Mouse (Mus musculus) intestine, postnatal 0 days (tissue): ENCODE measurements around the gene Kalrn. TPM values are rescaled to one million over a fixed set of nuclear protein-coding genes. Genes with fewer than 3 reads are reported as not detected.

ENCODE experiments used
- ATAC-seq: fragments of 200-750 bp; cut with Nextera tagmentation; 2 replicates; pipeline ENCODE4 v1.8.0; 2017; ENCODE audit warnings: mild to moderate bottlenecking, moderate TSS enrichment, moderate library complexity
- H3K27ac ChIP-seq: fragments of 300-500 bp; sonication (generic); 2 replicates; pipeline ENCODE4 v1.5.1; 2014; ENCODE audit warnings: mild to moderate bottlenecking, low read depth, low read length, moderate library complexity
- H3K27me3 ChIP-seq: fragments of 300-500 bp; sonication (generic); replicated peaks from 2 replicates; pipeline ENCODE4 v1.6.1; 2014; ENCODE audit warnings: low read length, mixed read lengths; ENCODE audit not compliant: control insufficient read depth, insufficient read depth
- H3K36me3 ChIP-seq: fragments of 300-500 bp; sonication (generic); 2 replicates; pipeline ENCODE4 v1.6.1; 2014; ENCODE audit warnings: mild to moderate bottlenecking, moderate library complexity; ENCODE audit not compliant: control insufficient read depth, insufficient read depth
- H3K4me1 ChIP-seq: fragments of 300-500 bp; sonication (generic); replicated peaks from 2 replicates; pipeline ENCODE4 v1.6.1; 2014; ENCODE audit warnings: antibody characterized with exemption, low read length, mixed read lengths; ENCODE audit not compliant: control insufficient read depth, insufficient read depth
- H3K4me2 ChIP-seq: fragments of 300-500 bp; sonication (generic); replicated peaks from 2 replicates; pipeline ENCODE4 v1.6.1; 2014; ENCODE audit warnings: low read depth, mild to moderate bottlenecking, moderate library complexity
- H3K4me3 ChIP-seq: fragments of 300-500 bp; sonication (generic); 2 replicates; pipeline ENCODE4 v1.5.1; 2014; ENCODE audit warnings: low read depth, low read length
- H3K9ac ChIP-seq: fragments of 300-500 bp; sonication (generic); 2 replicates; pipeline ENCODE4 v1.6.1; 2014; ENCODE audit warnings: mild to moderate bottlenecking, low read depth, low read length
- H3K9me3 ChIP-seq: fragments of 300-500 bp; sonication (generic); 2 replicates; pipeline ENCODE4 v1.6.1; 2016; ENCODE audit warnings: mixed run types; ENCODE audit not compliant: control insufficient read depth
- CTCF ChIP-seq: sonication (generic); IDR thresholded peaks from 2 replicates; pipeline ENCODE4 v1.5.1; 2016; ENCODE audit warnings: low read depth, mild to moderate bottlenecking, control low read depth, antibody characterized with exemption, moderate library complexity
- WGBS: fragments of 180-500 bp; shearing (Covaris S2); extraction: QIAGEN DNeasy Blood & Tissue Kit; methylation state at CpG from one replicate; pipeline ENCODE4 v1.1.7; 2014; 5-methylcytosine and 5-hydroxymethylcytosine counted together
- polyA plus RNA-seq: library from polyadenylated mRNA; unstranded; fragments of >200 nt; fragmentation: Nextera tagmentation; extraction: Ambion mirVana; gene quantifications from 2 replicates; pipeline ENCODE4 v1.2.1, GENCODE M21; 2015

The Kalrn gene
- polyA plus RNA-seq, 1 experiment from 2014 or later = 7.5 TPM

GRCm38 (mm10) chr16:34343161-34343560 is 230.2 kb downstream of the Kalrn start:
- H3K9ac ChIP-seq = no peak overlapping the region
- ATAC-seq = no peak
- no peaks in the 10 kb centered on the region for H3K27me3 ChIP-seq
- H3K4me1 ChIP-seq = 0 out of 2 replicates have a peak, but pooled peaks cover 3% of the 10 kb centered on the region
- no peaks in the 10 kb centered on the region for H3K36me3 ChIP-seq
- WGBS = 90% methylated on average over 4 of the region's 4 CpGs
- no peak for TF ChIP-seq CTCF
- no peak overlapping the region for H3K4me3 ChIP-seq
- H3K27ac ChIP-seq = no peak overlapping the region
- no peaks in the 10 kb centered on the region for H3K9me3 ChIP-seq
- H3K4me2 ChIP-seq = no peak overlapping the region

DNA sequence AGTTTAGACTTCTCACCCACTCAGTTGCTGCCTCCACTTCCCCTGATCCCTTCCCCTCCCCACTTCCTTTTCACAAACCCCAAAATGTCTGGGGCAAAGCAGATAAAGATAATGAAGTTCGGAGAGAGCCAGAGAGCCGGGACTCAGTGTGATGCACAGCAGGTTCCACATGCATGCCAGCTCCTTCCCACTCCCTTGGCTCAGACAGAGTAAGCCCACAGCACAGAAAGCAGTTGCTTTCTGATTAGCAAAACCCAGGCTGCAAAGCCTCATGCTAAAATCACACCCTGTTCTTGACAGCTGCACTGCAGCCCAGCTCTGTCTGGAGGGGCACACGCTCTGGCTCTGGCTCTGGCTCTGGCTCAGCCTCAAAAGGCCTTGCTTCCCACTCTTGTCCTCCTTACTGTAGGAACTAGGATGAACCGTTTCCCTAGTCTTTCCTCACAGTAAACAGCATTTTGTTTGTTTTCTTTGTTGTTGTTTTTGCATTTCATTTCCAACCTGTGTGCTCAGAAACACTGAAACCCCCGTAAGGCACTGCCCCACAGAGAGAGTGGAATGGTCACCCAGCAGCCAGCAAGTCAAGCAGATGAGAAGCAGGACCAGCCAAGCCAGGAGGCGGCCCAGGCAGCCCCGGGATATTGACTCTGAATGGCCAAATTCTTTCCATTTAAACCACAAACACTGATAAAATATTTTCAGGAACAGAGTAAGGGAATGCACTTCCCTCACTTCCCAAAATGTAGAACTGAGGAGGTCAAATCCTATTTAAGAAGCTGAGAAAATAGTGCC is 230.8 kb downstream of the Kalrn start:
- ATAC-seq = no peak
- 63% methylated on average over 7 of the region's 7 CpGs for WGBS
- Histone ChIP-seq H3K36me3 (no peaks in the 10 kb centered on the region), H3K4me2 (no peak overlapping the region), H3K9me3 (no peaks in the 10 kb centered on the region), H3K9ac (no peak overlapping the region), H3K4me1 (0 out of 2 replicates have a peak, but pooled peaks cover 3% of the 10 kb centered on the region), H3K4me3 (no peak overlapping the region), H3K27me3 (no peaks in the 10 kb centered on the region), H3K27ac (no peak overlapping the region)
- no peak for TF ChIP-seq CTCF

DNA sequence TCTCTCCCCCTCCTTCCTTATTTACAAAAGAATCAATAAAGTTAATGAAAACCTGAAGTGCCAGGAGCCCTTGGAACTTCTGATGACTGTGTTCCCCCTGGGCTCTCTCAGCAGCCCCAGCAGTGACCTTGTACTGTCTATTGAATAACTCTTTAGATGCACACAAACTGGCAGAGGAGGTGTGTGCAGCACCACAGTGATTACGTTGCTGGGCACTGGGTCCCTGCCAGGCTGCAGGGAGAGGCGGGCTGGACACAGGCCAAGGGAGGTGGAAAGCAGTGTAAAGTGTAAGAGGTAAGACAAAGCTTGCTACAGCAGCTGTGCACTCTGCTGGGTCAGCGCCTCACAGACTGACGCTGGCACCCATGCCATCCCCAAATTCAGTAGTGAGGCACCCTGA is 238.4 kb downstream of the Kalrn start:
- H3K27ac ChIP-seq = no peak overlapping the region
- no peak for TF ChIP-seq CTCF
- H3K9ac ChIP-seq = no peak overlapping the region
- no peaks in the 10 kb centered on the region for H3K4me1 ChIP-seq
- H3K4me2 ChIP-seq = no peak overlapping the region
- no peaks in the 10 kb centered on the region for H3K9me3 ChIP-seq
- no peaks in the 10 kb centered on the region for H3K27me3 ChIP-seq
- no peaks in the 10 kb centered on the region for H3K36me3 ChIP-seq
- ATAC-seq = no peak
- H3K4me3 ChIP-seq = no peak overlapping the region
- 41% methylated on average over 4 of the region's 4 CpGs for WGBS

DNA sequence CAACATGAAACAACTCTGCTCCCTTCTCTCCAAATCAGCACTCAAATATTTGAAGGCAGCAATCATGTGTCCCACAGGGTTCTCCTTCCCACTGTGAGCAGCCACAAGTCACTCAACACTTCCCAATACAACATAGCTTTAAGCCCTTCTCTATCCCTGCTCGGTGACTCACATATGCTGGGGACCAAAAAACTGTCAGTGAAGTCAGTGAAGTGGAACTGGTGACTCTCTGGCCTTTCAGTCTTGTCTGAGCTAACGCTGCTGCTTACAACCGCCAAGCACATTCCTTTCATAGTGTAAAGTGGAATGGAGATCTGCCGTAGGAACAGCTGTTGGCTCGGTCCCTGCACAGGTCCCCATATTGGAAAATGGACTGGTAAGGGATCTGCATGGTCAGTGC is 241.7 kb downstream of the Kalrn start:
- no peak for TF ChIP-seq CTCF
- ATAC-seq = no peak
- H3K9me3 ChIP-seq = no peaks in the 10 kb centered on the region

GRCm38 (mm10) chr16:34329876-34330275 is 243.5 kb downstream of the Kalrn start:
- Histone ChIP-seq H3K9ac (no peak overlapping the region), H3K4me1 (no peaks in the 10 kb centered on the region), H3K27ac (no peak overlapping the region), H3K36me3 (no peaks in the 10 kb centered on the region), H3K9me3 (no peaks in the 10 kb centered on the region), H3K27me3 (no peaks in the 10 kb centered on the region), H3K4me2 (no peak overlapping the region), H3K4me3 (no peak overlapping the region)
- no peak for ATAC-seq
- TF ChIP-seq CTCF = no peak
- 63% methylated on average over 9 of the region's 9 CpGs for WGBS

More for the DNA sequence above, 241.7 kb downstream of the Kalrn start:
- Histone ChIP-seq H3K4me1 (no peaks in the 10 kb centered on the region), H3K27ac (no peak overlapping the region), H3K4me3 (no peak overlapping the region), H3K27me3 (no peaks in the 10 kb centered on the region), H3K36me3 (no peaks in the 10 kb centered on the region), H3K4me2 (no peak overlapping the region), H3K9ac (no peak overlapping the region)
- 64% methylated on average over 5 of the region's 5 CpGs for WGBS

DNA sequence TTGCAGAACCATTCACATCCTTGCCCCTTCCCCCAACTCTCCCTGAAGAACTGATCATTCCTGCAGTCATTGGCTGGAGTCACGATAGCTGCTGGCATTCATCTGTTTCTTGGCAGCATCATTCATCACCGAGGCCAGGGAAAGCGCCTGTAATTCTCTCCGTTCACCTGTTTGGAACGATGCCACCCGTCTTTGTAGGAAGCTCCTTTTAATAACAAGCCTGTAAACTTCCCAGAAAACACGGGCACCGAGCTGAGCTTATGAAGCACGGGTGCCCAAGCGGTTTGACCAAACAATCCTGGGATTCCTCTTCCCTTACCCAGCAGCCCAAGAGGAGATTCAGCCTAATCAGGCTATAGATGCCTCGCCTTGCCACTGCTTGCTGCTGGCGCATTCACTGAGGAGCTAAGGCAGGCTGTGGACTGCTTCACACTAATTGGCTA is 243.9 kb downstream of the Kalrn start:
- WGBS = 50% methylated on average over 12 of the region's 12 CpGs
- no peak for TF ChIP-seq CTCF
- no peaks in the 10 kb centered on the region for H3K4me1 ChIP-seq
- ATAC-seq = no peak
- H3K27ac ChIP-seq = no peak overlapping the region
- H3K27me3 ChIP-seq = no peaks in the 10 kb centered on the region
- no peak overlapping the region for H3K4me3 ChIP-seq
- H3K4me2 ChIP-seq = no peak overlapping the region
- H3K9ac ChIP-seq = no peak overlapping the region
- H3K9me3 ChIP-seq = no peaks in the 10 kb centered on the region
- no peaks in the 10 kb centered on the region for H3K36me3 ChIP-seq
